Mouse (Mus musculus) left cerebral cortex, adult 9 months (tissue): ENCODE measurements around the gene Bmper.

Source experiments
- DNase-seq, 2 experiments: peaks; one replicate each; pipeline ENCODE4 v3.0.0; 2022; ENCODE audit warnings: low spot score in 2 of 2

Gene Bmper

DNA sequence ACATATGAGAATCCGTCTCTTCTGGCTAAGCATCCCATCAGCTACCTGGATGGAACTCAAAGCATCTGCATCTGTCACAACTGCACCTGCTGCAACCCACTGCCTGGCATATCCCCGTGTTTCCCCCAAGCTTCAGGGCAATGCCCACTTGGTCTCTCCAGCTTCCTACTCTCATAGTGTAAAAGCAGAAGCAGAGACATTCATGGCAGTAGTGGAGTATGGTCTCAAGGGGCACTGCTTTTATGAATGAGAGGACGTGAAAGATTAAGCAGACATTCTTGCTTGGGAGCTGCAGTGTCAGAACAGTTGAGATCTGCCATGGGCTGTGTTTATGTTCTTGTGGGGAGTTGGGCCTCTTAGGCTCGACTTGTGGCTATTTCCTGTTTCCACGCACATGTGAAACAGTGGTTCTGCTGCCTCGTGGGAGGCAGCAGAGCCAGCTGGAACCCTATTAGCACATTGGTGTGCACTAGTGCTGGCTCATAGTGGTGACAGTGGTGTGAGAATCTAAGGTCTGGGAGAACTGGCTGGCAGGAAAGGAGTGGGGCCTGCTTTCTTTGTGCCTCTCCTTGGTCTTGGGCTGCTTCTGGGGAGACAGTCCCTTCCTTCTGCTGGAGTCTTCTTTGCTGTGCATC, 12.6 kb downstream of the Bmper start:
- no peak for DNase-seq

DNA sequence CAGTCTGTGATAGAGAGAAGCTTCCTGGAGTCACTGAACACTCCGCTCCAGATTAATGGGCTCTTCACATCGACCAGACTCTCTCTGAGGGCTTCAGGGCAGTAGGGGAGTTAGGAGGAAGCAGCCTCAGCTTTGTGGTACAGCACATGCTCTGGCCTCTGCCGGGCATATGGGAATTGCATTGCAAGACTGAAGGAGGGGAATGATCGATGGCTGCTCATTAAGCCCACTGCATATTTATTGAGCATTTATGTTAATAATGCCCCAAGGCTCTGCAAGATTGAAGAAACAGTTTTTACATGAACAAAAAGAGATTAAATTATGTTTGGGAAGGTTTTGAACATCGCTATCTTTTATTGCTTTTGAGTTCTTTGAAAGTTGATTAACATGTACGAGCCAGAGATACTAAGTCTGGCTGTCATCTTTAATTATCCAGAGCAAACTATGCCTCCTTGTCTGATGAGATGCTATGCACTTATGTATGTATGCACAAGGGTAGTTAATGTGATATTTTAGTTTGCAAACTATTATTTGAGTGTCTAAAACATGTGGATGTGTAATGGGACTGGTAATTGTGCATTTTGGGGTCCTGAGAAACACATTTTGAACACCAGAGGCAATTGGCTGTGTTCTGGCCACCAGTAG, 13.9 kb downstream of the Bmper start:
- no peak for DNase-seq

DNA sequence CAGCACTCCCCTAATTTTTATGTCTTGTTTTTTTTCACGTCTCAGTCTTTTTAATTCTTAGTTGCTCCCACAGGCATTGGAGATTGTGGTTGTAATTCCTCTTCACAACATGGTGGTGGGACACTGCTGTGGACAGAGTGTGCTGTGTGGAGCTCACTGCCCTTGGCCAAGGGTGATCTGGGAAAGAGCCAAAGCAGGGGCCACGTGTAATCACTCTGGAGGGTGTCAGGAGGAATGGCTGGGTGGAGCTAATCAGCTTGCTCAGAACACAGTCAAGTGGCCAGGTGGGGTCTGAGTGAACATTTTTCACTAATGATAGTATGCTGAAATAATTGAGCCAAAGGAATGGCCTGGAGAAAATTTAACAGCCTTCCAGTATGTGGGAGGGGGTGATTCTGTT, 16.1 kb downstream of the Bmper start:
- no peak for DNase-seq

DNA sequence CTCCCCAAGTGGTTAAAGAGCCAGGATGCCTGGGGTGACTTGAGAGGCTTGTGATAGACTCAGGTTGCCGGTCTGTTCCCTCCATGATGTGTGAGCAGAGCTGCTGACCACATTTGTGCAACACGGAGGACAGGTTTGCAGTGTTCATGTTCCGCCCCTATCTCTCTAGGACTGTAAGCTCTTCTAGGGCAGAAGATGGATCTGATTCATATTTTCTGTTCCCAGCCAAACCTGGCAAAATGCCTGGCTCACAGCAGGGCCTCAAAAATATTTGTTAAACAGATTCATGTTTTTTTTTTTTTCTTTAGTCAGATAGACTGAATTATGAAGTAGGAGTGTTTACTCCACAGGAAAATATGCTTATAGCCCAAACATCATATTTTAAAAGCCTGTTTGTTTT, 20.0 kb downstream of the Bmper start:
- peak in 1 of 2 experiments; percentile 38 for DNase-seq

DNA sequence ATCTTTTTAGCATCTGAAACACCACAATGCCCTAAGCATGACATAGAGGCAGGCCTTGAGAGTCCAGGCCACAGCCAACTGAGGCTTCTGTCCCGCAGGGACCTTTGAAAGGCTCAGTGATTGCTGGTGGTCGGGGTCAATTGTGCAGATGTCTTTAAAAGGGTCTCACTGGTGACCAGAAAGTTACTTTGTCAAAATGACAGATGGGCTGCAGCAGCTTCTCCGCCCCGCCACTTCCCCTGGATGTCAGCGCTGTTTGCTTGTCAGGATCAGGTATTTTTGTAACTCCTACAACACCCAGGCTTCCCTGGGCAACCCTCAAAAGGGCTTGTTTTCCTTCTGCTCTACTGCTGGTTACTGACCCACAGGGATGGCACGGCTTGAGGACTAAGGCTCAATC, 21.0 kb downstream of the Bmper start:
- no peak for DNase-seq

DNA sequence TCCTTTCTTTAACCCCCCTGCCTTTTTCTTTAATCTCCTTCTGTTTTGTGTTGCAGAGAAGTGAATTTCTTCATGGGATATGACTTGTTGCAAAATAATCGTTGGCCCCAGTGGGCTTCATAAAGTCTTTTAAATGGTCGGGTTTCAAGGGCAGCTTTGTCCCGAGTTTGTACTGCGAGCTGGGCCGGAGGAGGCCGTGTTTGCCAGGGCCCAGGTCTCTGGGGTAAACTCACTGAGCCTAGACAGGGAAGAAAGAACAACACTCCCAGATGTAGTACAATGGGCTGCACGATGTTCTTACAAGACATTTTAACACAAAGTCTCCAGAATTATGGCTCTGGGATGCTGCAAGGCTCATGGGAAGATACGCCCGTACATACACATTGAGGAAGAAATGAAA, 23.5 kb downstream of the Bmper start:
- DNase-seq: no peak

DNA sequence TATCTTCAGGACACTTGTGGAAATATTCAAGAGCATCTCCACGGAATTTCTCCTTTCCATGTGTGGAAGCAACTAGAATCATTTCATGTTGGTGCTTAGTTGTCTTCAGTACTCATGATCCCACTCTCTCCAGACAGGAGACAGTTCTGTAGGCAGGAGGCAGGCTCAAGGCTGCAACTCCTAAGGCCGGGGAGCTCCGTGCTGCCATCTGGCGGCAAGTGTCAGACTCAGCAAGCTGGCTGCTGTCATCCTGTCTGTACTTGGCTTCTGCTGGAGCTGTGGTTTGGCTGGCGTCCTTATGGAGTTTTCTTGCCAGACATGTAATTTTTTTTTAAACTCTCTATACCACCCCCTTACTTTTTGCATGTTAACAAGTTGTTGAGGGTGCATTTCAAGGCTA, 27.1 kb downstream of the Bmper start:
- peak; percentile 48 to 80 for DNase-seq

DNA sequence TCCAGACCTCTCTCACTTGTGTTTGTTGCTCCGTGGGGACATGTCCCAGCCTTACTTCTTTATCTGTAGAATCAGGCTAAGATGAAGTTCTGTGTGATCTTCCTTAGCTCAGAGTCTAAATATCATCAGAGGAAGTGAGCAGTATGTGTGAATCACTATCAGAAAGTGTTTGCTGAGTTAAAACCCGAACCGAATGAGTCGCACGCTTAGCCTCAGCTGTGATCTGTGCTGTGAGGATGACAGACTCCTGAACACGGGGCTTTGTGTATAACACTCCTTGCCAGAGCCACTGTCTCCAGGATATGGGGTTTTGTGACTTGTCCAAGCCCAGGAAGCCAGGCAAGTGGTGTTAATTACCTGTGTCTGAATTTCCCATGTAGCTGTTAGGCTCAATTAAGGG, 28.1 kb downstream of the Bmper start:
- no peak for DNase-seq

DNA sequence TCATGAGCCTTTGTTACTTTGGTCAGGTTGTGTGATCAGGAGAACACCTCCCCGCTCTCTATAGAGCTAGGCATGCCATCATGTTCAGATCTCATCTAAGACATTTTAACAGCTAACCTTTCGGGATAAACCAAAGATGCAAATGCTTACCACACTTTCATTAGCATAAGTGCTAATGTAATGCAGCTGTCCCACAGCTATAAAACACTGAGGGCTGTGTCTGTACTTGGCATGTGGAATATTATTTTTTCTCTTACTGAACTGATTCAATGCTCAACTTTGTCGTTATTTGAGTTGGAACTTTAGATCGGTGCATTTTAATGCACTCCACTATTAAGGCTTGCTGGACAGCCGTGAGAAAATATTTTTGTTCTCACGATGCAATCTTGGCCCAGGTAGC, 30.7 kb downstream of the Bmper start:
- DNase-seq: no peak

DNA sequence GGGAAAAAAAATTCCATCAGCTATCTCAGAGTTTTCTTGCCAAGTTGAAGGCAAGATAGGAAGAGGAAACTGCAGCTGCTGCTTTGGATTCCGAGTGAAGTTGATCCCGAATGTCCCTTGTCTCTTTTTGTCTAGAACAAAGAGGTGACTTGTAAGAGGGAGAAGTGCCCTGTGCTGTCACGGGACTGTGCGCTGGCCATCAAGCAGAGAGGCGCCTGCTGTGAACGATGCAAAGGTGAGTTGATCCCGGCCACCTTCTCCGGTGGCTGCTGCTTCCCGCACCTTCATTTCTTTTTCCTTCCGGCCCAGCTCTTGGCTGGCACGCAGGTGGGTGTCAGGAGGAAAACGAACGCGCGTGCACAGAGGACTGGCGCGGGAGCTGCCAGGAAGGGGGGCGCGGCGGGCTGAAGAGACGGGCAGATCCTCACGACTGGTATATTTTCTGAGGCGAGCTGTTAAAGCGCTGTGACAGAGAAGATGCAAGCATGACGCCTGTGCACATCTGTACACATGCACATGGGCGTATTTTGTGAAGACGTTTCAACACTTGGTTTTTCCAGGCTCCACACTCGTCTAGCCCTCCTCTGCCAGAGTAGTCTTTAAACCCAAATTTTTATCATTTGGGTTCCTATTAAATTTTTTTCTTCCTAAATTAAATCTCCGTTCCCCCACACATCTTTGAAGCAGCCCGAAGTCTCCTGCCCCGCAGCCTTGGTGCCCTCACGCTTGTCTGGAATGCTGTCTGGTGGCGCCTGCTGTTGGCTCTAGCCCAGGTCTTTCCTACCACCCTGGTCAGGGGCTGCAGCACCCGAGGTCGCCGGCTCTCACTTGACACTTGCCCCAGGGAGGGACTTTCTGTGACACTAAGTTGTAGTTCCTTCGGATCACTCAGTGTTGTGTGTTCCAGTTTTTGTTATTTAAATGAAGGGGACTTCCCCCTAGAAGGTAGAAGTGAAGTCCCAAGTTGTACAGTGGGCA, 31.6 kb downstream of the Bmper start:
- peak in 1 of 2 experiments; percentile 21 for DNase-seq

DNA sequence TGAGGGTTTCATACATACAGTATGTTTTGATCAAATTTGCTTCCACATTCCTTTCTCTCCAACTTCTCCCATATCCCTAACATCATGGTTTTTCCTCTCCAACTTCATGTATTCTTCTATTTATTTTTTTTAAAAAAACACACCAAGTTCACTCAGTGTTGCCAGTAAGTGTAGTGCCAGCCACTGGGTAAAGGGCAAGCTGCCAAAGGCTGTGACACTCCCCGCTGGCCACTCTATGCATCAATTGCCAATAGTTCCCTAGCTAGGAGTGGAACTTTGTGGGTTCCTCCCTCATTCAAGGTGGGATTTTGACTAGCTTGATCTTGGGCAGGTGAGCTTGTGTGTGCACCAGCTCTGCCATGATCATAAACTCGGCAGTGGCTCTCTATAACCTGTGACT, 33.0 kb downstream of the Bmper start:
- DNase-seq: no peak

DNA sequence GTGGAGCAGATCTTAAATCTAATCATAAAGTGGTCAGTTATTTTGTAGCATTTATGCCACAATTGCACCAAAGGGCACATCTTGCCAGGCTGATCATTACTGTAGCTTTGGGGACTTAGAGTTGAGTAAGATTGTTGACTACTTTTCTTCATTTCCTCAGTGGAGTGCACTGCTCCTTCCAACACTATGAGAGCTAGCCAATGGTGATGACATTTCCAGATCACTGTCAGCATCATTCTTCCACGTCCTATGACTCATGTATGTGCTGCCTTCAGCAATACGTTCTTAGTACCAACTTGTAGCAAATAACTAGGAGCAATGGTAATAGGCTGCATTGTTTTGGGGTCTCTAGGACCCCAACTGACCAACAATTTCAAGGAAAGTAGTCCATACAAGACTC, 33.7 kb downstream of the Bmper start:
- no peak for DNase-seq

DNA sequence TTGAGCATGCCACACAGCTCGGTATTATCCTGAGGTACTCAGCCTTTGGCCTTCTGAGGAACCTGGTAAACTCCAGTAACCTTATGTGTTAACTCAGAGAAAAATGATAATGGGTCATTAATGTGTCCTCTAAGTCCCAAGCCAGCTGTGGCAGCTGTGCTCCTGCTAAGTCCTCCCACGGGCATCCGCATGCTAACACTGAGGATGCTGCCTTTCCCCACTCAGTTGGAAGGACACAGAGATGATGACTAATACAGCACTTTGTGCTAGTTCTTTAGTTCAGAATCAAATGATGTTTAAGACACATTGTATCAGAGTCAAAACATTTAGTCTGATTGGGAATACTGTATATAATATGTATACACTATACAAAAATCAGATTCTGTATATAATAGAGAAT, 39.0 kb downstream of the Bmper start:
- no peak for DNase-seq

DNA sequence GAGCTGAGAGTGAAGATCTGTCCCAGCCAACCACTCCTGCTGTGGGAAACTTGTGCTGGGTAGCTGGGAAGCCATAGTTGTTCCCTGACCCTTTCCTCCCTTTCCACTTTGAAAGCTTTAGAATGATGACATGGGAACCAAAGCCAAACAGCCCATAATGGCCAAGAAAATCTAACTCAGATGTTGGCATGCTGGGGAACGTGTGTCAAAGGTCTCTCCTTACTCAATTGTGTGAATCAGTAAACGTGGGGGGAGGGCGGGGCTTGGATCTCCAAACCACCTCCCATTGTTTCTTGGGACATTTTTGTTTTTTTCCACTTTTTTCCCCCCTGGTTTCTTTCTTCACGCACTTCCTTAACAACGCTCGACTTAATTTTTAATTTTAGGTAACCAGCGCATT, 40.0 kb downstream of the Bmper start:
- DNase-seq: no peak

DNA sequence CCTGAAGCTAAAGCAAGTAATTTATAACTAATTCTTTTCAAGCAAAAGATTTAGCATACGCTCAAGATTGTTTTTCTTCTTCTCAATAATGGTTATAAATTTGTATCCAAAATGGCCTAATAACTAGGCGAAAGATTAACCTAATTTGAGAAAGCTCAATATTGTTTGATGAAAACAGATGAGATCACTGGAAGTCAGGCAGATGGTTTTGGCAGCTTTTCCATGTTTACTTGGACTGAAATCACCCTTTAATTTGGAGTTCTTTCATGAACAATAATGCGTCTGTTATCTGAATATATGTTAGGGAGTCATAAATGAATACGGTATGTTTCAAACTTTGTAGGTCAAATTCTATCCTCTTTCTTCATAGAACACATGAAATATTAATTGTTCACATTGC, 41.6 kb downstream of the Bmper start:
- no peak for DNase-seq

DNA sequence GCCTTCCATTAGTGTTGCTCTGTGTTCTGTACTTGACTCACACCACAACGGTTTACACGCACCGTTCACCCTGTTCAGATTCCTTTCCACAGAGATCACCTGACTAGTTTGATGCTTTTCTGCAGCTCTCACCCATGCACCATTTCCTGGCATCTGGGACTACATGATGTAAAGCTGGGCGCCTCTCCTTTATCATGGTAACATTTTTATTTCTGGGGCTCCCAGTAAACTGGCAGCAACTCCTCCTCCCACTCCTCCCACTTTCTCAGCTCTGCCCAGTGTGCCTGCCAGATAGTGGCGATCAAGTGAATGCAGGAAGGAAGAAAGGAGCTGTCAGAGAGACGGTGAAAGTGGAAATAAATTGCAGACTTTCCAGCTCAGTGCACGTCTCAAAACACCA, 45.7 kb downstream of the Bmper start:
- DNase-seq: peak in 1 of 2 experiments; percentile 62

DNA sequence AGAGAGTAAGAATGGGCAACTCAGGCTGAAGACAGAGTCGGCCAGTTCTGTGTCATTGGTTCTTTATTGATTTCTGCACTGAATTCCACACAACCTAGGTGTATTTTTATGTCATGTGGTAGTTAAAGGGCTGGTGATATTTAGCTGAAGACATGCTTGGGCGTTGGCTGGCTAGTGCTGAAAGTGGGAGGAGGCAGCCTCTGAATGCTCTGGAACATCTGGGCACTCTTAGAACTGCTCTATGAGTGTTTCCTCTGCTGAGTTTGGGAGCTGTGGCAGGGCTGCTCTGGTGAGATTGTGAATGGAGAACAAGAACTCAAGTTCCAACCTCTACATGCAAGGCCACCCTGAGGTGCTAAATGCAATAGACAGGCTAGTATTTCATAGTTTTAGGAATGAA, 46.2 kb downstream of the Bmper start:
- DNase-seq: no peak

DNA sequence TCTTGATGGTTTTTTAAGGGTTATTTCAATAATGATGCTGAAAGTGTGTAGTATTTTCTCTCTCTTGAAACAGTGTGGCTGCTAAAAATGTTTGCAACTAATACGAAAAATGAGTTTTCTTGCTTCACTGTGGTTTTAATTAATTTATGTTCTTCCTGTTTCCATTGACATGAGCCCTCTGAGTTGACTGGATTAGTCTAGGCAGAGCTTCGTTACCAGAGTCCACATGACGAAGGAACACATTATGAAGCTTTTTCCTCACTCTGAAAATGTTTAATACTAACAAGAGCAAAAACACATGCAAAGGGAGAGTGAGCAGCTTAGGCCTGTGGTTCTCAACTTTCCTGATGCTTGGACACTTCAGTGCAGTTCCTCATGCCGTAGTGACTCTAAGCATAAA, 53.4 kb downstream of the Bmper start:
- DNase-seq: no peak

DNA sequence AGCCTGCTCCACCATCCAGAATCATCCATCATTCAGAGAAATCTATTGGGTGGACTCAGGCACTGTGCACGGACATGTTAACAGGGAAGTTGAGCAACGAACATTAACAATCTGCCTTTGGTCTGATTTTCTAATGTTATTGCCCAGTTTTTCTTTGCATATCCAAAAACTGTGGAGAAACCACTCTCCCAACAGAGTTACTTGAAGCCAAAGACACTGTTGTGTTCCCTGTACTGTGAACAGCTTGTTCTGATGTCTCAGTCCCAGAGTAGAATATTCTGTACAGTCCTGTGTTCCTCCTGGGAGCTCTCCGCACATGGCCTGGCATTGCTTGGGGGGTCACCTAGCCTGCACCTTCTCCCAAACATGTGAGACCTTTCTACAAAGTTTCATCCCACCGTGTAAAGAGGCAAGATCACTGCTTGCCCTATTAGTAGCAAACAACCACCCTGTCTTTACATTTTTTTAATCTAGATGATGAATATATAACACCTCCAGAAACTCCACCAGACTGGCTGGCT, 62.1 kb downstream of the Bmper start:
- DNase-seq: no peak

DNA sequence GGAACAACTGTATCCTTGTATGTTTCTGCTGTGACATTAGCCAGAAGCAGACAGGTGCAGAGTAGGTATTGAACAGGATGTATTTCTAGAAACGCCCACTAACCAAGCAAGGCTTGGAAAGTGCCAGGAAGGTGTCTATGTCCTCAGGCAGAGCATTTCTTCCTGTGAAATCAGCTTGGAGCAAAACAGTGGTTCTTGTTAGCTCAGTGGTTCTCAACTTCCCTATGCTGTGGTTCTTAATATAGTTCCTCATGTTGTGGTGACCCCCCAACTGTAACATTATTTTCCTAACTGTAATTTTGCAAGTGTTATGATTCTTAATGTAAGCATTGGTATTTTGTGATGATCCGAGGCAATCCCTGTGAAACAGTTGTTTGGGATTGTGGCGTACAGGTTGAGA, 70.7 kb downstream of the Bmper start:
- DNase-seq: no peak

DNA sequence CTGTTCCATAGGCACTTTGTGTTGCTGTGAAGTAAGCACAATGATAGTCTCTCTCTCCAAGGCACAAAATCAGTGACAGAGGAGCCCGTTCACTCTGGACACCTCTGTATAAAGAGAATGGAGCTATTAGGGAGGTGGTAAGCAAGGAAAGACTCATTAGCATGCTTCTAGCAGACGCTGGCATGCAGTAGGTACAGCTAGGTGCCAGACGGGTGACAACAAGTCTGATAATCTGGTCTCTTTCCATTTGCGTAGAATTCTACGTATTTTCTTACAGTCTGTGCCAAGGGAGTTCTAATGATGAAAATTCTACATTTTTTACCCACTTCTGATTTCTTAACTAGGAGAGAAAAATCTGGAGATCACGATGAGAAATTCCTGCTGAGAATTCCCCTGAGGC, 72.7 kb downstream of the Bmper start:
- no peak for DNase-seq

DNA sequence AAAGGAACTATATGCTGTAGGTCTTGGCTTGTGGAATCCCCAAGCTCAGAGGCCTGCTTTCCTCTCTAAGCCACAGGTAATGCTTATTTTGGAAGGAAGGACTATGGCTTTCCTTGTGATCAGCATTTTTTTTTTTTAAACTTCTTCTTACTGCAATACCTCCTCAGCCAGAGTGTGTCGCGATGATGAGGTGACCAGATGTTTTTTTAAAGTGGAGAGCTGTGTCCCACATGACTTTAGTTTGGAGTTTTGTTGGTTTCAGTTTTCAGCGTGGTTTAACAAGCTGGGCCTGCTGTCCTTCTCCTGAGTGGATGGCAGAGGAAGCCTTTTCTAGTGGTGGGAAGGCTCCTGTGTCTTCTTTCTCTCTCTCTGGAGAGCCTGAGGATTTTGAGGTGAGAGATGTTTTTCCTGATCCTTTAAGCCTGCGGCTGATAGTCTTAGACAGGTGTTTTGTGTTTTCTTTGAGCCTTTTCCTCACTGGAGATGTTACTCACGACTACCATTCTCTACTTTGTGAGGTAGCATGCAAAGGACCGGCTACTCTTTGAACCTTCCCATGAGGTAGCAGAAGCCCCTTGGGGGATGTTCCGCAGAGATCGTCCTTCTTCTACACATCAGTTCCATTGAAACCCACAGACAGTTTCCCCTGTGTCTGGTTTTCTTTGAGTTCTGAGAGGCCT, 74.8 kb downstream of the Bmper start:
- DNase-seq: no peak
